Mouse (Mus musculus) hindbrain, embryonic 15.5 days (tissue): ENCODE data around the gene Zfp987. TPM values are rescaled to one million over a fixed set of nuclear protein-coding genes. Genes with fewer than 3 reads are reported as not detected.
"Not testable (repeated sequence)": the region's sequence is repeated elsewhere in the genome, so short reads cannot be mapped to it uniquely, and the experiment has no call there.

Source experiments
- ATAC-seq: fragments of 200-750 bp; cut with Nextera tagmentation; 2 replicates; pipeline ENCODE4 v1.8.0; 2017; ENCODE audit warnings: low read depth, moderate number of reproducible peaks, moderate TSS enrichment; ENCODE audit not compliant: low FRiP score
- H3K27ac ChIP-seq: fragments of 300-500 bp; sonication (generic); replicated peaks from 2 replicates; pipeline ENCODE4 v1.5.1; 2015; ENCODE audit warnings: mild to moderate bottlenecking, inconsistent platforms
- H3K27me3 ChIP-seq: fragments of 300-500 bp; sonication (generic); 2 replicates; pipeline ENCODE4 v1.6.1; 2015; ENCODE audit warnings: control low read depth, inconsistent platforms
- H3K36me3 ChIP-seq: fragments of 300-500 bp; sonication (generic); 2 replicates; pipeline ENCODE4 v1.6.1; 2015; ENCODE audit warnings: control low read depth, inconsistent platforms
- H3K4me1 ChIP-seq: fragments of 300-500 bp; sonication (generic); replicated peaks from 2 replicates; pipeline ENCODE4 v1.6.1; 2015; ENCODE audit warnings: control low read depth, inconsistent platforms
- H3K4me2 ChIP-seq: fragments of 300-500 bp; sonication (generic); 2 replicates; pipeline ENCODE4 v1.6.1; 2015; ENCODE audit warnings: moderate library complexity, mild to moderate bottlenecking, inconsistent platforms
- H3K4me3 ChIP-seq: fragments of 300-500 bp; sonication (generic); 2 replicates; pipeline ENCODE4 v1.5.1; 2015; ENCODE audit warnings: mild to moderate bottlenecking, inconsistent platforms
- H3K9ac ChIP-seq: fragments of 300-500 bp; sonication (generic); 2 replicates; pipeline ENCODE4 v1.6.1; 2015; ENCODE audit warnings: inconsistent platforms
- H3K9me3 ChIP-seq: fragments of 300-500 bp; sonication (generic); 2 replicates; pipeline ENCODE4 v1.6.1; 2016; ENCODE audit warnings: control low read depth, inconsistent platforms
- WGBS: fragments of 180-500 bp; shearing (Covaris S2); methylation state at CpG from one replicate; pipeline ENCODE4 v1.1.7; 2015; 5-methylcytosine and 5-hydroxymethylcytosine counted together
- polyA plus RNA-seq: library from polyadenylated mRNA; unstranded; fragments of >200 nt; fragmentation: Nextera tagmentation; extraction: Ambion mirVana; gene quantifications from 2 replicates; pipeline ENCODE4 v1.2.1, GENCODE M21; 2015

Gene Zfp987
- 0.18 TPM in 1 of 2 replicates, not detected in the other for polyA plus RNA-seq

- H3K4me2 ChIP-seq, H3K27me3 ChIP-seq, H3K4me1 ChIP-seq, H3K4me3 ChIP-seq, H3K36me3 ChIP-seq, ATAC-seq, H3K9ac ChIP-seq, H3K9me3 ChIP-seq, H3K27ac ChIP-seq: not testable (repeated sequence)
- WGBS, result 91% methylated on average over 3 of the region's 3 CpGs
Observed at GRCm38 (mm10) chr4:146096998-146097397, at the start of gene Zfp987. TSS of gene Zfp987 (plus strand) at chr4:146097298.

GRCm38 (mm10) chr4:146052536-146052935 lies 44.6 kb upstream of the Zfp987 start:
- 82% methylated on average over 1 of the region's 1 CpGs for WGBS
- H3K9me3 ChIP-seq, result peaks cover 42% of the 10 kb centered on the region
- ATAC-seq, H3K9ac ChIP-seq, H3K4me1 ChIP-seq, H3K27me3 ChIP-seq, H3K27ac ChIP-seq, H3K4me3 ChIP-seq, H3K36me3 ChIP-seq, H3K4me2 ChIP-seq: not testable (repeated sequence)

GRCm38 (mm10) chr4:146053445-146053844 lies 43.7 kb upstream of the Zfp987 start:
- not testable (repeated sequence) for H3K27ac ChIP-seq, H3K9ac ChIP-seq, H3K4me1 ChIP-seq, H3K4me3 ChIP-seq, H3K4me2 ChIP-seq, ATAC-seq, H3K27me3 ChIP-seq, H3K36me3 ChIP-seq
- peaks cover 42% of the 10 kb centered on the region for H3K9me3 ChIP-seq
- 83% methylated on average over 2 of the region's 2 CpGs for WGBS

GRCm38 (mm10) chr4:146055335-146055734 lies 41.8 kb upstream of the Zfp987 start:
- H3K4me1 ChIP-seq, result no peaks in the 10 kb centered on the region
- no peak overlapping the region for H3K4me2 ChIP-seq
- no peak for ATAC-seq
- no peaks in the 10 kb centered on the region for H3K27me3 ChIP-seq
- H3K9ac ChIP-seq, result no peak overlapping the region
- no peaks in the 10 kb centered on the region for H3K36me3 ChIP-seq
- WGBS, result 75% methylated on average over 2 of the region's 2 CpGs
- H3K4me3 ChIP-seq, result no peak overlapping the region
- H3K9me3 ChIP-seq, result peaks cover 51% of the 10 kb centered on the region
- H3K27ac ChIP-seq, result no peak overlapping the region

GRCm38 (mm10) chr4:146058646-146059045 lies 38.5 kb upstream of the Zfp987 start:
- not testable (repeated sequence) for ATAC-seq, H3K4me2 ChIP-seq, H3K27me3 ChIP-seq, H3K4me3 ChIP-seq, H3K27ac ChIP-seq, H3K9ac ChIP-seq, H3K36me3 ChIP-seq, H3K4me1 ChIP-seq
- peaks cover 37% of the 10 kb centered on the region for H3K9me3 ChIP-seq
- WGBS, result 93% methylated on average over 12 of the region's 12 CpGs

- not testable (repeated sequence) for H3K36me3 ChIP-seq, H3K27me3 ChIP-seq, H3K27ac ChIP-seq, H3K4me2 ChIP-seq, H3K4me1 ChIP-seq, ATAC-seq, H3K9ac ChIP-seq, H3K4me3 ChIP-seq
- WGBS, result 88% methylated on average over 4 of the region's 4 CpGs
- H3K9me3 ChIP-seq, result peaks cover 36% of the 10 kb centered on the region
Observed at GRCm38 (mm10) chr4:146059078-146059477, 38.0 kb upstream of the Zfp987 start.

- WGBS, result 94% methylated on average over 25 of the region's 26 CpGs
- H3K36me3 ChIP-seq, H3K4me3 ChIP-seq, H3K9ac ChIP-seq, H3K4me1 ChIP-seq, H3K27ac ChIP-seq, ATAC-seq, H3K4me2 ChIP-seq, H3K27me3 ChIP-seq: not testable (repeated sequence)
- peaks cover 34% of the 10 kb centered on the region for H3K9me3 ChIP-seq
Observed at GRCm38 (mm10) chr4:146059974-146060693, 37.0 kb upstream of the Zfp987 start.

GRCm38 (mm10) chr4:146061082-146061481 lies 36.0 kb upstream of the Zfp987 start:
- not testable (repeated sequence) for H3K27ac ChIP-seq, H3K4me3 ChIP-seq, H3K27me3 ChIP-seq, H3K4me2 ChIP-seq, H3K9ac ChIP-seq, ATAC-seq, H3K36me3 ChIP-seq, H3K4me1 ChIP-seq
- 93% methylated on average over 11 of the region's 11 CpGs for WGBS
- H3K9me3 ChIP-seq, result peaks cover 29% of the 10 kb centered on the region

GRCm38 (mm10) chr4:146062021-146062420 lies 35.1 kb upstream of the Zfp987 start:
- H3K4me3 ChIP-seq, H3K36me3 ChIP-seq, ATAC-seq, H3K27me3 ChIP-seq, H3K9ac ChIP-seq, H3K4me2 ChIP-seq, H3K27ac ChIP-seq, H3K4me1 ChIP-seq: not testable (repeated sequence)
- H3K9me3 ChIP-seq, result peaks cover 25% of the 10 kb centered on the region
- WGBS, result 96% methylated on average over 12 of the region's 12 CpGs

- H3K4me1 ChIP-seq, ATAC-seq, H3K4me3 ChIP-seq, H3K27ac ChIP-seq, H3K27me3 ChIP-seq, H3K4me2 ChIP-seq, H3K9ac ChIP-seq, H3K36me3 ChIP-seq: not testable (repeated sequence)
- 79% methylated on average over 6 of the region's 6 CpGs for WGBS
- peaks cover 26% of the 10 kb centered on the region for H3K9me3 ChIP-seq
Observed at GRCm38 (mm10) chr4:146063001-146063400, 34.1 kb upstream of the Zfp987 start.

- not testable (repeated sequence) for H3K4me1 ChIP-seq, ATAC-seq, H3K4me2 ChIP-seq, H3K36me3 ChIP-seq, H3K4me3 ChIP-seq, H3K9ac ChIP-seq, H3K27me3 ChIP-seq, H3K27ac ChIP-seq
- H3K9me3 ChIP-seq, result peaks cover 25% of the 10 kb centered on the region
- 91% methylated on average over 15 of the region's 15 CpGs for WGBS
Observed at GRCm38 (mm10) chr4:146063621-146064020, 33.5 kb upstream of the Zfp987 start.

- 80% methylated on average over 5 of the region's 5 CpGs for WGBS
- not testable (repeated sequence) for H3K27me3 ChIP-seq, H3K9ac ChIP-seq, H3K4me3 ChIP-seq, H3K36me3 ChIP-seq, H3K27ac ChIP-seq, H3K4me1 ChIP-seq, H3K4me2 ChIP-seq, ATAC-seq
- peaks cover 22% of the 10 kb centered on the region for H3K9me3 ChIP-seq
Observed at GRCm38 (mm10) chr4:146064807-146065206, 32.3 kb upstream of the Zfp987 start.
